Mouse (Mus musculus) kidney, adult 2 months (tissue): ENCODE results near the gene Kalrn.

Experiments
- CTCF ChIP-seq: fragments of 200-500 bp; conservative IDR thresholded peaks from 2 replicates; pipeline ENCODE4 v1.5.1; 2011; ENCODE audit warnings: low read depth, mild to moderate bottlenecking, control low read depth, low read length, moderate library complexity, mixed read lengths; ENCODE audit not compliant: insufficient read depth, insufficient read length
- POLR2A ChIP-seq: fragments of 200-500 bp; IDR thresholded peaks from one replicate; pipeline ENCODE4 v1.6.1; 2011; ENCODE audit warnings: low read depth, low read length, control low read depth

DNA sequence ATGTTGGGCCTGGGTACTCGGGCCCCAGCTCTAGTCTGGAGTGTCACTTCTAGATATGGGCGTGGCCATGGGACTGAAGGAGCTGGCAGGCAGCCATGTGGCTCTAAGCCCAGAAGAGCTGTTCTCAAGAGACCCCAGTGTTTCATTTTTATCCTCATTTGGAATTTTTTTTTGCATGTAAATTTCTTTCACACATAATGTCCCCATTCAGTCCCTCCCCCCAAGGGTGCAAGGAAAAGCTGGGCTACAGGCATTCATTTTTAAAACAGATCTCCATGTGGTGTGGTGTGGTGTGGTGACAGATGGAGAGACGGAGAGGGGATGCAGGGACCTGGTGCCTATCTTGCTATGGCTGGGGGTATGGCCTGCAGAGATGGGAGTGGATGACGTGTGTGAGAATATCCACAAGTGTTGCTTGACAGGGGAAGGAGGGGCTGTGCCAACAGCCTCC lies 569.2 kb downstream of the Kalrn start:
- no peak for TF ChIP-seq POLR2A
- TF ChIP-seq CTCF, result no peak
